Mouse (Mus musculus) embryo, embryonic 10 days (tissue): Measurements from ENCODE around the gene Pick1.

Experiments
- DNase-seq: peaks from one replicate; pipeline ENCODE4 v3.0.0-alpha.2; 2015; ENCODE audit warnings: low spot score

Gene Pick1

GRCm38 (mm10) chr15:79270317-79271123, 41.5 kb downstream of the Pick1 start:
- peak; percentile 84 for DNase-seq

GRCm38 (mm10) chr15:79271124-79271746, 42.3 kb downstream of the Pick1 start:
- DNase-seq = peak; percentile 84

GRCm38 (mm10) chr15:79273020-79273419, 44.0 kb downstream of the Pick1 start:
- no peak for DNase-seq

- DNase-seq = no peak
Measured at GRCm38 (mm10) chr15:79277728-79278127, 48.8 kb downstream of the Pick1 start.

GRCm38 (mm10) chr15:79280209-79280608, 51.2 kb downstream of the Pick1 start:
- peak; percentile 50 for DNase-seq

- no peak for DNase-seq
Measured at GRCm38 (mm10) chr15:79280850-79281249, 51.9 kb downstream of the Pick1 start.

- peak; percentile 14 for DNase-seq
Measured at GRCm38 (mm10) chr15:79281389-79281788, 52.4 kb downstream of the Pick1 start.

GRCm38 (mm10) chr15:79282434-79282833, 53.5 kb downstream of the Pick1 start:
- DNase-seq = no peak

- no peak for DNase-seq
Measured at GRCm38 (mm10) chr15:79283371-79283770, 54.4 kb downstream of the Pick1 start.

- no peak for DNase-seq
Measured at GRCm38 (mm10) chr15:79285399-79285798, 56.4 kb downstream of the Pick1 start, which contains the start of gene Baiap2l2. Gene Baiap2l2, minus strand, starts transcription at chr15:79285537.

- no peak for DNase-seq
Measured at GRCm38 (mm10) chr15:79286141-79286540, 57.2 kb downstream of the Pick1 start.

- no peak for DNase-seq
Measured at GRCm38 (mm10) chr15:79287091-79287490, 58.1 kb downstream of the Pick1 start.

GRCm38 (mm10) chr15:79288387-79288786, 59.4 kb downstream of the Pick1 start:
- no peak for DNase-seq

- no peak for DNase-seq
Measured at GRCm38 (mm10) chr15:79289441-79289840, 60.5 kb downstream of the Pick1 start.

- DNase-seq = no peak
Measured at GRCm38 (mm10) chr15:79290340-79290739, 61.4 kb downstream of the Pick1 start.

GRCm38 (mm10) chr15:79292779-79293178, 63.8 kb downstream of the Pick1 start:
- DNase-seq = no peak

- no peak for DNase-seq
Measured at GRCm38 (mm10) chr15:79298553-79298952, 69.6 kb downstream of the Pick1 start.
